Mouse (Mus musculus) heart, embryonic 14.5 days (tissue): ENCODE results near the gene Icam4. TPM values are rescaled to one million over a fixed set of nuclear protein-coding genes. Genes with fewer than 3 reads are reported as not detected.

Experiments
- ATAC-seq: fragments of 200-750 bp; cut with Nextera tagmentation; 2 replicates; pipeline ENCODE4 v1.8.0; 2017; ENCODE audit warnings: low read depth, moderate TSS enrichment; ENCODE audit not compliant: insufficient number of reproducible peaks, insufficient read depth, low FRiP score
- H3K27ac ChIP-seq, 2 experiments: fragments of 200-500 bp in 1 of 2; fragments of 300-500 bp in 1 of 2; sonication (generic) in 1 of 2; replicated peaks in 1 of 2; 2 replicates each; pipeline ENCODE4 v1.5.1; 2012 to 2014; ENCODE audit warnings: low read depth in 2 of 2, low read length in 2 of 2, control low read depth in 1 of 2, mild to moderate bottlenecking in 1 of 2, mixed read lengths in 1 of 2; ENCODE audit not compliant: control insufficient read depth in 1 of 2, insufficient read depth in 1 of 2
- H3K27me3 ChIP-seq: fragments of 300-500 bp; sonication (generic); 2 replicates; pipeline ENCODE4 v1.6.1; 2014; ENCODE audit warnings: mild to moderate bottlenecking, low read length, control low read depth; ENCODE audit not compliant: control insufficient read depth, insufficient read depth
- H3K36me3 ChIP-seq: fragments of 300-500 bp; sonication (generic); 2 replicates; pipeline ENCODE4 v1.6.1; 2014; ENCODE audit warnings: mild to moderate bottlenecking, control low read depth, low read length, mixed read lengths; ENCODE audit not compliant: control insufficient read depth, insufficient read depth
- H3K4me1 ChIP-seq, 2 experiments: fragments of 200-500 bp in 1 of 2; fragments of 300-500 bp in 1 of 2; sonication (generic) in 1 of 2; 2 replicates each; pipeline ENCODE4 v1.6.1; 2012 to 2014; ENCODE audit warnings: low read length in 2 of 2, control low read depth in 1 of 2, mixed read lengths in 1 of 2; ENCODE audit not compliant: control insufficient read depth in 2 of 2, insufficient read depth in 2 of 2
- H3K4me2 ChIP-seq: fragments of 300-500 bp; sonication (generic); 2 replicates; pipeline ENCODE4 v1.6.1; 2014; ENCODE audit warnings: mild to moderate bottlenecking, low read length
- H3K4me3 ChIP-seq, 2 experiments: fragments of 200-500 bp in 1 of 2; fragments of 300-500 bp in 1 of 2; sonication (generic) in 1 of 2; 2 replicates each; pipeline ENCODE4 v1.5.1; 2012 to 2014; ENCODE audit warnings: low read length in 2 of 2, mild to moderate bottlenecking in 2 of 2, control low read depth in 1 of 2, low read depth in 1 of 2, moderate library complexity in 1 of 2; ENCODE audit not compliant: control insufficient read depth in 1 of 2, insufficient read depth in 1 of 2
- H3K9ac ChIP-seq: fragments of 300-500 bp; sonication (generic); 2 replicates; pipeline ENCODE4 v1.6.1; 2014; ENCODE audit warnings: mild to moderate bottlenecking, low read length
- H3K9me3 ChIP-seq: fragments of 300-500 bp; sonication (generic); 2 replicates; pipeline ENCODE4 v1.6.1; 2016; ENCODE audit warnings: low read length, control low read depth; ENCODE audit not compliant: control insufficient read depth
- WGBS: fragments of 180-500 bp; shearing (Covaris S2); extraction: QIAGEN DNeasy Blood & Tissue Kit; methylation state at CpG from one replicate; pipeline ENCODE4 v1.1.7; 2014; 5-methylcytosine and 5-hydroxymethylcytosine counted together
- polyA plus RNA-seq: library from polyadenylated mRNA; unstranded; fragments of >200 nt; fragmentation: Nextera tagmentation; extraction: Ambion mirVana; gene quantifications from 2 replicates; pipeline ENCODE4 v1.2.1, GENCODE M21; 2014

Icam4 gene
- 1.3 and 1.9 TPM in 2 replicates for polyA plus RNA-seq

DNA sequence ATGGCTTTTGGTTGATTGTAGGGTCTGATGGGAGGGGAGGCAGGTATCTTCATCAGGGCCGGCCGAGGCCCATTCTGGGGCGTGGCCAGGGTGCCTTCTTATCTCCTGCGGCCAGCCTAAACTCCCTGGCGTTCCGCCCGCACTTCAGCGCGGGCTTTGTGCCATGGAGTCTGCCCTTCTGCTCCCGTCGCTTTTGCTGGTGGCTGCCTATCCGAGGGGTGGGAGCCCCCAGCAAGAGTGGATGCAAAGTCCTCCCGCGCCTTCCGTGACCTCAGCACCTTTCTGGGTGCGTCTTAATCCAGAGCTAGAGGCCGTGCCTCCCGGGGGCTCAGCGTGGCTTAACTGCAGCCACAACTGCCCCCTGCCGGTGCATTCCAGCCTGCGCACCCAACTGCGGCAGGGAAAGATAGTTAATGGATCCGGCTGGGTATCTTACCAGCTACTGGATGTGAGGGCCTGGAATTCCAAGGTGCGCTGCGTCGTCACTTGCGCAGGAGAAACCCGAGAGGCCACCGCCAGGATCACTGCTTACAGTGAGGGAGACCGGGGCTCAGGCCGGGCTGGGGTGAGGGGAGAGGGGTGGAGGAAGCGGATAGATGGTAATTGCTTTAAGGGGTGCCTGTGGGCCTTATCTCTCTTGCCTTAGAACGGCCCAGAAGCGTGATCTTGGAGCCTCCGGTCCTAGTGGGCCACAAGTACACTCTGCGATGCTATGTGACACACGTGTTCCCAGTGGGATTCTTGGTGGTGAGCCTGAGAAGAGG lies at the start of gene Icam4:
Gene Icam4 (plus strand): TSS at position 83 of the 764 bp plus-strand sequence.
- no peak within 1 kb of the TSS; a peak in 1 of 4 replicates for H3K27ac ChIP-seq
- H3K4me2 ChIP-seq: peak within 1 kb of the TSS; percentile 83
- no peaks in the 10 kb centered on the region for H3K9me3 ChIP-seq
- peak within 1 kb of the TSS; percentile 64 for H3K9ac ChIP-seq
- peaks cover 23 to 38% of the 10 kb centered on the region in 2 experiments for H3K4me1 ChIP-seq
- H3K4me3 ChIP-seq: peak within 1 kb of the TSS; percentile 42 to 54
- ATAC-seq: peak; percentile 9; the same call in 1 of the 2 replicates
- WGBS: 1% methylated on average over 37 of the region's 37 CpGs
- H3K36me3 ChIP-seq: 0 out of 2 replicates have a peak, but pooled peaks cover 6% of the 10 kb centered on the region
- peaks cover 40% of the 10 kb centered on the region for H3K27me3 ChIP-seq

DNA sequence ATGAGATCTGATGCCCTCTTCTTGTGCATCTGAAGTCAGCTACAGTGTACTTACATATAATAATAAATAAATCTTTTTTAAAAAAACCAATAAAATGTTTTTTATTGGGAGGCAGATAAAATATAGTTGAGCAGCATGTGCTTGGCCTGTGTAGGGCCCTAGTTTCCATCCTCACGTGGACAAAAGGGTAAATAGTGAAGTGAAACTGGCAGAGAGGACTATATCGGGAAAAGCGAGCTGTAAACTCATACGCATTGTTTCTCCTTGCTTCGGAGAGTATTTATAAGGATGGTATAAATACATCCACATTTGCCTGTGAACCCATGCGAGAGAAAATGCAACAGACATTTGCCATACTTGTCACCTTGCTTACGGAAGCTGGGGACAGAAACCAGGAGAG lies 49.4 kb upstream of the Icam4 start:
- H3K4me2 ChIP-seq: no peak overlapping the region
- no peak for ATAC-seq
- WGBS: 86% methylated on average over 7 of the region's 7 CpGs
- H3K9me3 ChIP-seq: no peaks in the 10 kb centered on the region
- no peak overlapping the region for H3K9ac ChIP-seq
- no peaks in the 10 kb centered on the region for H3K27me3 ChIP-seq
- no peak overlapping the region for H3K4me3 ChIP-seq
- peaks cover 11 to 22% of the 10 kb centered on the region in 2 experiments for H3K4me1 ChIP-seq
- H3K36me3 ChIP-seq: no peaks in the 10 kb centered on the region
- no peak overlapping the region for H3K27ac ChIP-seq

DNA sequence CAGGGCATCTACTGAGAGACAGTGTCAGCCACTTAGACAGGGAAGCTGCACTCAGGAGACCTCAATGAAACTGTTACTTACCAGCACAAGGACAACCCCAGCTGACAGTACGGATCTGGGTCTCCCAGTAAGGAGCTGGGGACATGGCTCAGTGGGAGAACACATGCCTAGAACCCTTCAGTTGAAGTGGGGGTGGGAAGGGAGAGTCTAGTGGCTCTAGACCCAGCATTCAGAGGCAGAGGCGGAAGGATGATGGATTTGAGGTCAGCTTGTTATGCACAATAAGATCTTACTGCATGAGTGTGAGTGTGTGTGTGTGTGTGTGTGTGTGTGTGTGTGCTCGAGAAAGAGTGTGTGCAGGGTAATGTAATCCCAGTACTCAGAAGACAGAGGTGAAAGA lies 47.0 kb upstream of the Icam4 start:
- Histone ChIP-seq H3K4me2 (no peak overlapping the region), H3K4me3 (no peak overlapping the region), H3K27me3 (no peaks in the 10 kb centered on the region), H3K27ac (no peak overlapping the region), H3K9ac (no peak overlapping the region), H3K4me1 (peaks cover 5 to 14% of the 10 kb centered on the region in 2 experiments; a peak in 3 of 4 replicates), H3K9me3 (no peaks in the 10 kb centered on the region), H3K36me3 (no peaks in the 10 kb centered on the region)
- 62% methylated on average over 3 of the region's 3 CpGs for WGBS
- no peak for ATAC-seq

DNA sequence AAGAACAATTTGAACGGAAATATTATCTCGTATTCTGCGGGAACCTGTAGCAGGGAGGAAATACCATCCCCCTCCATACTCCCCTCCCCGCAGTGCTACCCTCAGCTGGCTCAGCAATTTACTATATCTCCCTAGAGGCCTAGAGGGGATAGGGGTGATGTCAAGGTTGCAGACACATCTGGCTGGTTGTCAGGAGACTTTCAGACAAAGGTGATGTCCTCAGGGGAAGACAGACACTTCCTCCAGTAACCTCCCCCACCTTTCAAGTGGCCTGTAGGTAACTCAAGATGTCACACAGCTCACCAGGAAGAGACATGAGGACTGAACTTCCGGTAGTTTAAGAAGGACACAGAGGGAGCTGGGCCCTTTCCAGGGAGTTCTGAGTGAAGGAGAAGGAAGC lies 46.0 kb upstream of the Icam4 start:
- ATAC-seq: no peak
- H3K4me2 ChIP-seq: no peak overlapping the region
- WGBS: 46% methylated on average over 5 of the region's 5 CpGs
- no peaks in the 10 kb centered on the region for H3K9me3 ChIP-seq
- 0 out of 2 replicates have a peak, but pooled peaks cover 1% of the 10 kb centered on the region for H3K27me3 ChIP-seq
- H3K27ac ChIP-seq: no peak overlapping the region
- no peak overlapping the region for H3K9ac ChIP-seq
- H3K36me3 ChIP-seq: no peaks in the 10 kb centered on the region
- peaks cover 5 to 12% of the 10 kb centered on the region in 2 experiments; a peak in 2 of 4 replicates for H3K4me1 ChIP-seq
- H3K4me3 ChIP-seq: no peak overlapping the region

DNA sequence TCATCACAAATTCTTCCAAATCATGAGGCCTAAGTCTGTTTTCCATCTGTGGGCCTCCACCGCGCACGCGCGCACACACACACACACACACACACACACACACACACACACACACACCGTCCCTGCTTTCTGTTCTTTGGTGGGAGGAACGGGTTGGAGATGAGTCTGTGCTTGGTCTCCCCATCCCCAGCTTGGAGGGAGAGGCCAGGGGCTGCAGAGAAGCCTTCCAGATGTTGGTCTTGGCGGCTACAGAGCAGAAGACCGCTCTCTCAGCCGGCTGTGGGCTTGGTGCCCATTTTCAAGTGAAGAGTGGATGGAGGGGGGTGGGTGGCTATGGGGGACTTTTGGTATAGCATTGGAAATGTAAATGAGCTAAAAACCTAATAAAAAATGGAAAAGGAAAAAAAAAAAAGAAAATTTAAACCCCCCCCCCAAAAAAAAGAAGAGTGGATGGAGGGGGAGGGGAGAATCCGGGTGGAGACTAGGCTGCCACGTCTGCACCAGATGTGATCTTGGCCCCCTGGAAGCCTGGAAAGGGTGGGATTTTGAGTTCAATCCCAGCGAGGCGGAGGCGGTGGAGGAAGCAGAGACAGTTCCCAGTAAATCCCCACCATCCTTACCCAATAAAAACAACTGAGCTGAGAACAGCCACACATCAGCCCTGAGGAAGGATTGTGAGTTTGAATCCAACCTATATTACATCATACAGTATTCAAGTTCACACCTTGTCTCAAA lies 42.1 kb upstream of the Icam4 start:
- Histone ChIP-seq H3K36me3 (no peaks in the 10 kb centered on the region), H3K4me1 (peaks cover 11 to 14% of the 10 kb centered on the region in 2 experiments), H3K27me3 (0 out of 2 replicates have a peak, but pooled peaks cover 4% of the 10 kb centered on the region), H3K4me3 (no peak overlapping the region), H3K9ac (no peak overlapping the region), H3K9me3 (no peaks in the 10 kb centered on the region), H3K27ac (no peak overlapping the region), H3K4me2 (no peak overlapping the region)
- ATAC-seq: no peak
- 49% methylated on average over 15 of the region's 15 CpGs for whole genome bisulfite sequencing

DNA sequence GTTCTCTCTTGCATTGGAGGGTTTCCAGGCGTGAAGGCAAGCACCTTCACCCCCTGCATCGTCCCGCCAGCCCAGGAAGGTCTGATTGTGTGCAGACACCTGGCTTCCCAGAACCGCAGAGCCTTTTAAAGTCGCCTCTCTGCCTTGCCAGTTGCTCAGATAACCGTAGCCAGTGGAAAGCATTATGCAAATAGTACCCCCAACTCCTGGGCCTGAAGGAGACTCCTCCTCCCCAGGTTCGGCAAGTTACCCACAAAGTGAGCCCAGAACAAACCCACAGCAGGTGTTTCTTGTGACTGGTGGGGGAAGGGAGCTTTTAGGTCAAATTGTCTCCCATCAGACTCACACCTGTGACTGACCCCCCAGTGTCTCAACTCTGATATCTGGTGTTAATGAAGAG lies 41.2 kb upstream of the Icam4 start:
- H3K36me3 ChIP-seq: no peaks in the 10 kb centered on the region
- 25% methylated on average over 7 of the region's 7 CpGs for WGBS
- H3K4me3 ChIP-seq: no peak overlapping the region
- no peak overlapping the region for H3K9ac ChIP-seq
- no peak overlapping the region for H3K27ac ChIP-seq
- H3K27me3 ChIP-seq: 0 out of 2 replicates have a peak, but pooled peaks cover 4% of the 10 kb centered on the region
- no peaks in the 10 kb centered on the region for H3K9me3 ChIP-seq
- no peak overlapping the region for H3K4me2 ChIP-seq
- peaks cover 11 to 14% of the 10 kb centered on the region in 2 experiments for H3K4me1 ChIP-seq
- ATAC-seq: no peak

DNA sequence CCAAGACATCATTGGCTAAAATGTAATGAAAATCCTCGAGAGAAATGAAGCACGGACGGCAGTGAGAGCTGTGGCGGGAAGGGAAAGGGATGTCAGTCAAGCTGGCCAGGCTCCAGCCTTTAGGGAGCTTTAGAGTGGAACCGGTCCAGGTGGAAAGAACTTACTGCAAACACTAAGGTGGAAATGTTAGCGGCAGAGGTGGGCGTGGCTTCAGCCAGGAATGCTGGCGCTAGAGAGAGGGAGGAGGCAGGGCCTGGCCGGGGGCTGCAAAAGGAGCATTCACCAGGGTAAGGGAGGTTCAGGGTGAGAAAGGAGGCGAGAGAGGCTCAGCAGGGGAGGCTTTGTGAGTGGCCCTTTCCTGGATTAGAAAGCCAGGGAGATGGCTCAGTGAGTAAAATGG lies 38.3 kb upstream of the Icam4 start:
- Histone ChIP-seq H3K27me3 (0 out of 2 replicates have a peak, but pooled peaks cover 4% of the 10 kb centered on the region), H3K9me3 (no peaks in the 10 kb centered on the region), H3K36me3 (no peaks in the 10 kb centered on the region), H3K4me2 (peak overlapping the region; percentile 53), H3K4me3 (peak overlapping the region; percentile 9 to 17; a peak in 1 of 4 replicates), H3K4me1 (peaks cover 6% of the 10 kb centered on the region in 2 experiments), H3K9ac (peak overlapping the region; percentile 44; the same call in 1 of the 2 replicates), H3K27ac (no peak overlapping the region)
- ATAC-seq: no peak
- 7% methylated on average over 10 of the region's 10 CpGs for WGBS
